Comparison of ENCODE assay signal across 19 mouse cellular contexts in the genomic region with DNA sequence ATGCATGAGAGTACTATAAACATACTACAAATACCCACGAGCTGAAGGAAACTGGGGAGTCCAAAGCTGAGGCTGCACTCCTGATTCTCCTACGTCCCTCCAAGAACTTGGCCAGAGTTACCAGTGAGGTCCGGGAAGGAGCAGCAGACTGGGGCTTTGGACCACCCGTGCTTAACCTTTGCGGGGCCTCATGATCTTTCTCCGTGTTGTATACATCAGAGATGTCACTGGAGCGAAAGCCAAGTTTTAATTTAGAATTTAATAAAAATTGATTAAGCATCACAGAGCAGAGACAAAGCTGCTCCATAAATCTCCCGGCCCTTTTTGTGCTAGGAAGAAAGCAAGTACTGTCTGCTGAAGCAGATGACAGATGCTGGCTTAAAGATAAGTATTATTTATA.
DNase-seq lines count a peak whose midpoint lies in the region; ATAC-seq and TF ChIP-seq lines count a peak whose summit lies in the region.
"Had no signal": no experiment of that assay in that cellular context is flagged by ENCODE, and none has a peak within 500 bp of the region (broad histone marks: within the 10 kb centered on the region; RNA-seq: fewer than 3 reads in every experiment).

No protein-coding gene starts in this region.

- H3K27ac ChIP-seq in heart, embryonic 14.5 days (replicated peaks in 1 of 2; ENCODE audit: control insufficient read depth in 1 of 2, insufficient read depth in 1 of 2, low read depth in 2 of 2, low read length in 2 of 2) = peak overlapping the region; percentile 10 to 41; a peak in 1 of 4 replicates
- H3K27ac ChIP-seq in kidney, postnatal 0 days = no peak overlapping the region
- H3K27ac ChIP-seq in lung, embryonic 16.5 days (ENCODE audit: low read length) = peak overlapping the region; percentile 72
- no peak overlapping the region for H3K27ac ChIP-seq in cerebellum, adult 2 months (ENCODE audit: insufficient read depth, low read length)
- H3K27ac ChIP-seq: embryonic facial prominence, embryonic 15.5 days; hindbrain, embryonic 12.5 days; limb, embryonic 15.5 days; neural tube, embryonic 15.5 days had no signal

- peaks cover 26 to 83% of the 10 kb centered on the region in 2 experiments for H3K4me1 ChIP-seq in heart, embryonic 14.5 days (ENCODE audit: control insufficient read depth in 2 of 2, insufficient read depth in 2 of 2, low read length in 2 of 2)
- H3K4me1 ChIP-seq in kidney, postnatal 0 days (replicated peaks; ENCODE audit: insufficient read depth, low read length) = peaks cover 7% of the 10 kb centered on the region; the same call in 1 of the 2 replicates
- H3K4me1 ChIP-seq in lung, embryonic 16.5 days (replicated peaks; ENCODE audit: control insufficient read depth, insufficient read depth, low read length) = peaks cover 80% of the 10 kb centered on the region
- peaks cover 20% of the 10 kb centered on the region; the same call in 1 of the 2 replicates for H3K4me1 ChIP-seq in cerebellum, adult 2 months (ENCODE audit: control insufficient read depth, insufficient read depth, low read length)

- H3K9ac ChIP-seq in heart, embryonic 14.5 days (ENCODE audit: low read length) = no peak overlapping the region
- H3K9ac ChIP-seq in kidney, postnatal 0 days (ENCODE audit: low read depth, low read length) = no peak overlapping the region
- H3K9ac ChIP-seq in lung, embryonic 16.5 days (ENCODE audit: low read length) = no peak overlapping the region
- H3K9ac ChIP-seq: embryonic facial prominence, embryonic 15.5 days; hindbrain, embryonic 12.5 days; limb, embryonic 15.5 days; neural tube, embryonic 15.5 days had no signal

- H3K9me3 ChIP-seq in heart, embryonic 14.5 days (ENCODE audit: control insufficient read depth, low read length) = no peaks in the 10 kb centered on the region
- no peaks in the 10 kb centered on the region for H3K9me3 ChIP-seq in kidney, postnatal 0 days (replicated peaks; ENCODE audit: low read length)
- no peaks in the 10 kb centered on the region for H3K9me3 ChIP-seq in lung, embryonic 16.5 days (ENCODE audit: control insufficient read depth, low read length)
- H3K9me3 ChIP-seq: embryonic facial prominence, embryonic 15.5 days; hindbrain, embryonic 12.5 days; limb, embryonic 15.5 days; neural tube, embryonic 15.5 days had no signal

- no peak overlapping the region for H3K4me3 ChIP-seq in heart, embryonic 14.5 days (ENCODE audit: control insufficient read depth in 1 of 2, insufficient read depth in 1 of 2, low read depth in 1 of 2, low read length in 2 of 2)
- H3K4me3 ChIP-seq in kidney, postnatal 0 days (replicated peaks; ENCODE audit: low read depth, low read length) = no peak overlapping the region
- H3K4me3 ChIP-seq in lung, embryonic 16.5 days (ENCODE audit: low read length) = no peak overlapping the region
- no peak overlapping the region for H3K4me3 ChIP-seq in cerebellum, adult 2 months (replicated peaks; ENCODE audit: insufficient read depth, low read depth, low read length)
- H3K4me3 ChIP-seq: embryonic facial prominence, embryonic 15.5 days; hindbrain, embryonic 12.5 days; limb, embryonic 15.5 days; neural tube, embryonic 15.5 days had no signal

- TF ChIP-seq CTCF in kidney, postnatal 0 days (IDR thresholded peaks at IDR 0.05; ENCODE audit: low read depth) = no peak
- no peak for TF ChIP-seq CTCF in cerebellum, adult 2 months (IDR thresholded peaks at IDR 0.05; ENCODE audit: borderline replicate concordance, insufficient read depth, low read depth, low read length)

- ATAC-seq in heart, embryonic 14.5 days (ENCODE audit: insufficient number of reproducible peaks, insufficient read depth, low FRiP score, low read depth) = no peak
- no peak for ATAC-seq in kidney, postnatal 0 days (replicated peaks; ENCODE audit: low FRiP score, low read depth)
- ATAC-seq in lung, embryonic 16.5 days (ENCODE audit: low read depth) = peak; percentile 75
- ATAC-seq: inflammation-experienced regulatory T-cells, adult 6 months; midbrain, embryonic 16.5 days had no signal

- no peak for TF ChIP-seq POLR2A in cerebellum, adult 2 months (IDR thresholded peaks at IDR 0.05; ENCODE audit: borderline replicate concordance, insufficient read depth, low read length)

- no peak for DNase-seq in heart, postnatal 4 days
- peak; percentile 58 for DNase-seq in kidney, postnatal 0 days (ENCODE audit: low spot score)
- no peak for DNase-seq in kidney, adult 9 months
- no peak for DNase-seq in lung, postnatal 25 days (ENCODE audit: low spot score)
- no peak for DNase-seq in cerebellum, adult 2 months
- DNase-seq: cerebellum, adult 18-20 months; cerebellum, postnatal 36 days; kidney, adult 2 months; layer of hippocampus, postnatal 36 days; lung, postnatal 14 days; thymus, postnatal 14 days had no signal

- no peaks in the 10 kb centered on the region for H3K27me3 ChIP-seq in heart, embryonic 14.5 days (ENCODE audit: control insufficient read depth, insufficient read depth, low read length)
- no peaks in the 10 kb centered on the region for H3K27me3 ChIP-seq in kidney, postnatal 0 days (ENCODE audit: insufficient read depth, low read length)
- H3K27me3 ChIP-seq in lung, embryonic 16.5 days (ENCODE audit: control insufficient read depth, insufficient read depth, low read depth, low read length) = no peaks in the 10 kb centered on the region
- no peaks in the 10 kb centered on the region for H3K27me3 ChIP-seq in cerebellum, adult 2 months (ENCODE audit: control insufficient read depth, insufficient read depth, low read length)
- H3K27me3 ChIP-seq: embryonic facial prominence, embryonic 15.5 days; hindbrain, embryonic 12.5 days; limb, embryonic 15.5 days; neural tube, embryonic 15.5 days had no signal

- H3K4me2 ChIP-seq in heart, embryonic 14.5 days (ENCODE audit: low read length) = no peak overlapping the region
- H3K4me2 ChIP-seq in kidney, postnatal 0 days (ENCODE audit: low read length) = no peak overlapping the region
- no peak overlapping the region for H3K4me2 ChIP-seq in lung, embryonic 16.5 days (ENCODE audit: low read depth, low read length)
- H3K4me2 ChIP-seq: embryonic facial prominence, embryonic 15.5 days; hindbrain, embryonic 12.5 days; limb, embryonic 15.5 days; neural tube, embryonic 15.5 days had no signal

- no peaks in the 10 kb centered on the region for H3K36me3 ChIP-seq in heart, embryonic 14.5 days (ENCODE audit: control insufficient read depth, insufficient read depth, low read length)
- H3K36me3 ChIP-seq in kidney, postnatal 0 days (ENCODE audit: insufficient read depth, low read length) = no peaks in the 10 kb centered on the region
- H3K36me3 ChIP-seq in lung, embryonic 16.5 days (ENCODE audit: control insufficient read depth, insufficient read depth, low read length) = no peaks in the 10 kb centered on the region
- H3K36me3 ChIP-seq: embryonic facial prominence, embryonic 15.5 days; hindbrain, embryonic 12.5 days; limb, embryonic 15.5 days; neural tube, embryonic 15.5 days had no signal

- 63% methylated on average over 8 of the region's 8 CpGs for WGBS in heart, embryonic 14.5 days
- 33% methylated on average over 8 of the region's 8 CpGs for WGBS in kidney, postnatal 0 days
- WGBS in lung, embryonic 16.5 days = 32% methylated on average over 8 of the region's 8 CpGs
- WGBS in cerebellum, adult 2 months = 33% methylated on average over 8 of the region's 8 CpGs

Comparison
In these comparisons a context has a peak if more than half of its experiments do, and no peak if none do; other contexts are left out.
1. H3K27ac ChIP-seq: peak in heart, embryonic 14.5 days (2 of 2) and lung, embryonic 16.5 days (single experiment); none in kidney, postnatal 0 days (single experiment) and cerebellum, adult 2 months (single experiment).